Mouse (Mus musculus): ENCODE results near the gene Vps26b. TPM values are rescaled to one million over a fixed set of nuclear protein-coding genes. Genes with fewer than 3 reads are reported as not detected.

Vps26b gene
- polyA plus RNA-seq (2014; fragmentation: Illumina TruSeq; extraction: RNeasy Lipid Tissue Mini Kit (QIAGEN cat#74804); ENCODE audit: low read depth, low replicate concordance): 38.6 TPM

GRCm38 (mm10) chr9:27029828-27030762 lies at the start of gene Vps26b, which contains the start of gene Ncapd3:
Gene Vps26b (minus strand): TSS chr9:27030065.
Gene Ncapd3 (plus strand): TSS chr9:27030175.

GRCm38 (mm10) chr9:26999461-27000395 lies 30.1 kb downstream of the Vps26b start, which contains the start of the genes Acad8 and Thyn1:
Gene Acad8 (minus strand): TSS chr9:26999566.
Gene Thyn1 (plus strand): TSS chr9:26999710.

Other genes with a start within 250 kb of the Vps26b start
- gene Glb1l2, start 223.6 kb downstream of the Vps26b start, polyA plus RNA-seq (2014; fragmentation: Illumina TruSeq; extraction: RNeasy Lipid Tissue Mini Kit (QIAGEN cat#74804); ENCODE audit: low read depth, low replicate concordance): 673 TPM
- gene Glb1l3, start 169.2 kb downstream of the Vps26b start, polyA plus RNA-seq (2014; fragmentation: Illumina TruSeq; extraction: RNeasy Lipid Tissue Mini Kit (QIAGEN cat#74804); ENCODE audit: low read depth, low replicate concordance): 98.2 TPM
- gene Gm1110, start 107.0 kb downstream of the Vps26b start, polyA plus RNA-seq (2014; fragmentation: Illumina TruSeq; extraction: RNeasy Lipid Tissue Mini Kit (QIAGEN cat#74804); ENCODE audit: low read depth, low replicate concordance): 690 TPM
- gene Acad8, start 30.5 kb downstream of the Vps26b start, polyA plus RNA-seq (2014; fragmentation: Illumina TruSeq; extraction: RNeasy Lipid Tissue Mini Kit (QIAGEN cat#74804); ENCODE audit: low read depth, low replicate concordance): 80.5 TPM
- gene Thyn1, start 30.4 kb downstream of the Vps26b start, polyA plus RNA-seq (2014; fragmentation: Illumina TruSeq; extraction: RNeasy Lipid Tissue Mini Kit (QIAGEN cat#74804); ENCODE audit: low read depth, low replicate concordance): 65.3 TPM
- gene Ncapd3, start 110 bp upstream of the Vps26b start, polyA plus RNA-seq (2014; fragmentation: Illumina TruSeq; extraction: RNeasy Lipid Tissue Mini Kit (QIAGEN cat#74804); ENCODE audit: low read depth, low replicate concordance): 16.5 TPM
- 15.4 TPM for gene Jam3, start 125.4 kb upstream of the Vps26b start, polyA plus RNA-seq (2014; fragmentation: Illumina TruSeq; extraction: RNeasy Lipid Tissue Mini Kit (QIAGEN cat#74804); ENCODE audit: low read depth, low replicate concordance)